Mouse (Mus musculus) layer of hippocampus, adult 2 months (tissue): Measurements from ENCODE around the gene Plin5. TPM values are rescaled to one million over a fixed set of nuclear protein-coding genes. Genes with fewer than 3 reads are reported as not detected.
"Not testable (repeated sequence)": the region's sequence is repeated elsewhere in the genome, so short reads cannot be mapped to it uniquely, and the experiment has no call there.

Source experiments
- DNase-seq, 2 experiments: peaks; one replicate each; pipeline ENCODE4 v3.0.0; 2022; ENCODE audit warnings: low spot score in 2 of 2
- H3K27ac ChIP-seq: fragments of 200-600 bp; 2 replicates; pipeline ENCODE4 v1.8.1; 2022
- H3K4me3 ChIP-seq: fragments of 200-600 bp; 2 replicates; pipeline ENCODE4 v1.8.1; 2022; ENCODE audit warnings: mild to moderate bottlenecking
- CTCF ChIP-seq: fragments of 200-600 bp; conservative IDR thresholded peaks from 2 replicates; pipeline ENCODE4 v1.8.1; 2022; ENCODE audit warnings: antibody characterized with exemption, mild to moderate bottlenecking, moderate library complexity
- total RNA-seq, 2 experiments: library from RNA; stranded (reverse); gene quantifications; 2 replicates each; pipeline ENCODE4 v1.2.3; 2021

The Plin5 gene
- total RNA-seq, 2 experiments from 2014 or later: 0.54 to 0.76 TPM

DNA sequence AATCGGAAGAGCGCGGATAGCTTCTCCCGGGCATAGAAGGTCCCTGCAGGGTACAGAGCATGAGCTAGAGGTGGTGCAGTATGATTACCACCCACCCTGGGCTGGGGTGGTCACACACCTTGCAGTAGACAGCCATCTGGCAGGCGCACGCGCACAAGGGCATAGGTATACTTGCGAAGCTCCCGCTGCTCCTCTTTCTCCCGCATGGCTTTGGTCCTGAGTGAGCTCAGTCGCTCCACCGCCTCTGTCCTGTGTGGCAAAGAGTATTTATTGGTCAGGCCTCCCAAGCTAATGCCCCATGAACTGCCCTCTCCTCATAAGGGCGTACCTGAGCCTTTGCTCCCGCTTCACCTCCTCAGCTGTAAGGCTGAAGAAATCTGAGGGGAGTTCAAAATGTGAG is 48.3 kb downstream of the Plin5 start:
- no peak overlapping the region for H3K4me3 ChIP-seq
- no peak for DNase-seq
- TF ChIP-seq CTCF: no peak
- H3K27ac ChIP-seq: no peak overlapping the region

DNA sequence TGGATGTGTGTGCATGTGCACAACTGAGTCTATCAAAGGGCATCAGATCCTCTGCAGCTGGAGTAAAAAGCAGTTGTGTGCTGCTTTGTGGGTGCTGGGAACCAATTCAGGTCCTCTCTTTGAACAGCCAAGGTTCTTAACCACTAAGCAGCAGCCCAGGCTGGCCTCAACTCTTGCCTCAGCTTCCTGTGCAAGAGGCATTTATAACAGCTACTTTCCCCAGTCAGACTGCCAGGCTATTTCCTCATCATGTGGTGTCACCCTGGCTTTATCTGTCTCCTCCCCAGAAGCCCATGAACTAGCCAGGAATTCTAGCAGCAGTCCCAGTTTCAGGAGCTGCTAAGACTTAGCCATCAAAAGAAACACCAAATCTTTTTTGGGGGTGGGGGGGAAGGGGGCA is 50.9 kb downstream of the Plin5 start:
- DNase-seq: no peak
- no peak for TF ChIP-seq CTCF
- Histone ChIP-seq H3K4me3 (no peak overlapping the region), H3K27ac (no peak overlapping the region)

DNA sequence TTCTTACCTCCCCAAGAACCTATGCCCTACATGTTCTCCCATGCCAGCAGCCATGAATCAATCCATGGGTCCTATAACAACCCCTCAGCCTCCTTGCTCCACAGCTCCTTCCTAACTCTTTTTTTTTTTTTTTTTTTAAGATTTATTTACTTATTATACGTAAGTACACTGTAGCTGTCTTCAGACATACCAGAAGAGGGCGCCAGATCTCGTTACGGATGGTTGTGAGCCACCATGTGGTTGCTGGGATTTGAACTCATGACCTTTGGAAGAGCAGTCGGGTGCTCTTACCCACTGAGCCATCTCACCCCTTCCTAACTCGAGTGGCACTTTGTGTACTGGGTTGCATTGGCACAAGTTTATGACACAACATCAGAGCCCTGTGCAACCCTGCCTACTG is 51.7 kb downstream of the Plin5 start:
- TF ChIP-seq CTCF: peak; percentile 55
- DNase-seq, H3K27ac ChIP-seq, H3K4me3 ChIP-seq: not testable (repeated sequence)

DNA sequence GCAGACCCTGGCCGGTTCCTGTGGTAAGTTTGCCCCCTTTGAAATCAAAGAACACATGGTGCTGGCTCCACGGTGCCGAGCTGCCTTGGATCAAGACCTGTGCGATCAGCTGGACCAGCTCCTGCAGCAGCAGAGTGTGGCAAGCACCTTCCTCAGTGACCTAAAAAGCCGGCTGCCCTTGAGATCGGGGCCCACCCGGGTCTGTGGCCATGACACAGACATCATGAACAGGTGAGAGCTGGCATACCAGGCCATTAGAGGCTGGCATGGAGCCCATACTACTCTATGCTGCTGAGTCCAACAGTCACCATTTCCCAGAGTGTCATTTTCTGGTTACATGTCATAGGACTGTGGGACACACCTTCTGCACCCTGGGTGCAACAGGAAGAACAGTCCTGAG is 55.3 kb downstream of the Plin5 start:
- Histone ChIP-seq H3K4me3 (no peak overlapping the region), H3K27ac (no peak overlapping the region)
- TF ChIP-seq CTCF: no peak
- no peak for DNase-seq

Other genes starting within 250 kb of the Plin5 start
- 1 to 10 TPM; 5.0 to 7.4 TPM for gene Zfp119a, start 238.7 kb downstream of the Plin5 start, total RNA-seq
- 1 to 10 TPM; 6.2 to 6.9 TPM for gene Zfp959, start 225.5 kb downstream of the Plin5 start, total RNA-seq
- 1 to 10 TPM; 3.5 to 4.0 TPM for gene Zfp119b, start 168.1 kb downstream of the Plin5 start, total RNA-seq
- gene Ebi3, start 165.0 kb downstream of the Plin5 start, total RNA-seq: 1 to 10 TPM; 1.0 to 1.6 TPM
- gene Yju2, start 158.5 kb downstream of the Plin5 start, total RNA-seq: 10 to 100 TPM; 18.1 to 19.0 TPM
- gene Shd, start 147.1 kb downstream of the Plin5 start, total RNA-seq: 10 to 100 TPM; 23.7 to 28.4 TPM
- gene Fsd1, start 131.1 kb downstream of the Plin5 start, total RNA-seq: 10 to 100 TPM; 67.2 to 69.0 TPM
- 1 to 10 TPM; 2.2 to 2.8 TPM for gene Stap2, start 112.0 kb downstream of the Plin5 start, total RNA-seq
- 100 to 1,000 TPM; 101 to 103 TPM for gene Mpnd, start 111.9 kb downstream of the Plin5 start, total RNA-seq
- 10 to 100 TPM; 63.0 to 69.7 TPM for gene Sh3gl1, start 81.0 kb downstream of the Plin5 start, total RNA-seq
- 1 to 10 TPM; 2.7 to 3.3 TPM for gene Chaf1a, start 77.2 kb downstream of the Plin5 start, total RNA-seq
- gene Ubxn6, start 42.6 kb downstream of the Plin5 start, total RNA-seq: 10 to 100 TPM; 82.9 to 89.3 TPM
- 100 to 1,000 TPM; 122 to 135 TPM for gene Hdgfl2, start 38.0 kb downstream of the Plin5 start, total RNA-seq
- gene Plin4, start 7.8 kb downstream of the Plin5 start, total RNA-seq: 10 to 100 TPM in 1 of 2 experiments, 1 to 10 TPM in 1; 7.5 to 10.1 TPM
- 1 to 10 TPM in 1 of 2 experiments, under 1 TPM in 1; 0.77 to 1.6 TPM for gene Lrg1, start 4.4 kb upstream of the Plin5 start, total RNA-seq
- gene Sema6b, start 22.7 kb upstream of the Plin5 start, total RNA-seq: 100 to 1,000 TPM; 125 to 133 TPM
- gene Tnfaip8l1, start 44.9 kb upstream of the Plin5 start, total RNA-seq: 1 to 10 TPM; 5.4 to 7.0 TPM
- gene Mydgf, start 66.3 kb upstream of the Plin5 start, total RNA-seq: 10 to 100 TPM; 40.6 to 41.1 TPM
- gene Dpp9, start 101.3 kb upstream of the Plin5 start, total RNA-seq: 10 to 100 TPM; 65.3 to 66.1 TPM
- gene Fem1a, start 139.2 kb upstream of the Plin5 start, total RNA-seq: 10 to 100 TPM; 36.4 to 37.1 TPM
- 1 to 10 TPM; 6.1 to 7.1 TPM for gene Ticam1, start 159.2 kb upstream of the Plin5 start, total RNA-seq
- 10 to 100 TPM; 16.8 to 17.2 TPM for gene Plin3, start 175.3 kb upstream of the Plin5 start, total RNA-seq
- gene Arrdc5, start 182.7 kb upstream of the Plin5 start, total RNA-seq: not detected
- 1 to 10 TPM; 1.7 to 2.1 TPM for gene Uhrf1, start 185.7 kb upstream of the Plin5 start, total RNA-seq
- 10 to 100 TPM; 87.8 to 96.3 TPM for gene Kdm4b, start 208.5 kb upstream of the Plin5 start, total RNA-seq